Mouse (Mus musculus) heart, embryonic 16.5 days (tissue): Measurements from ENCODE around the gene Sh3bp5. TPM values are rescaled to one million over a fixed set of nuclear protein-coding genes. Genes with fewer than 3 reads are reported as not detected.

Experiments used
- ATAC-seq: fragments of 200-750 bp; cut with Nextera tagmentation; replicated peaks from 2 replicates; pipeline ENCODE4 v1.8.0; 2017; ENCODE audit warnings: moderate number of reproducible peaks; ENCODE audit not compliant: insufficient read depth, low FRiP score; ENCODE audit errors: extremely low read depth
- H3K27ac ChIP-seq: fragments of 300-500 bp; sonication (generic); 2 replicates; pipeline ENCODE4 v1.5.1; 2014; ENCODE audit warnings: mild to moderate bottlenecking, low read length, control low read depth, moderate library complexity
- H3K27me3 ChIP-seq: fragments of 300-500 bp; sonication (generic); 2 replicates; pipeline ENCODE4 v1.6.1; 2014; ENCODE audit warnings: low read length, mixed read lengths; ENCODE audit not compliant: control insufficient read depth, insufficient read depth
- H3K36me3 ChIP-seq: fragments of 300-500 bp; sonication (generic); 2 replicates; pipeline ENCODE4 v1.6.1; 2014; ENCODE audit not compliant: control insufficient read depth, insufficient read depth
- H3K4me1 ChIP-seq: fragments of 300-500 bp; sonication (generic); 2 replicates; pipeline ENCODE4 v1.6.1; 2014; ENCODE audit warnings: low read length, mixed read lengths; ENCODE audit not compliant: control insufficient read depth, insufficient read depth
- H3K4me2 ChIP-seq: fragments of 300-500 bp; sonication (generic); 2 replicates; pipeline ENCODE4 v1.6.1; 2014; ENCODE audit warnings: low read depth, mild to moderate bottlenecking, control low read depth, low read length
- H3K4me3 ChIP-seq: fragments of 300-500 bp; sonication (generic); 2 replicates; pipeline ENCODE4 v1.5.1; 2014; ENCODE audit warnings: mild to moderate bottlenecking, control low read depth, low read length
- H3K9ac ChIP-seq: fragments of 300-500 bp; sonication (generic); 2 replicates; pipeline ENCODE4 v1.6.1; 2014; ENCODE audit warnings: low read length, control low read depth
- H3K9me3 ChIP-seq: fragments of 300-500 bp; sonication (generic); replicated peaks from 2 replicates; pipeline ENCODE4 v1.6.1; 2016; ENCODE audit warnings: low read length; ENCODE audit not compliant: control insufficient read depth
- WGBS: fragments of 180-500 bp; shearing (Covaris S2); extraction: QIAGEN DNeasy Blood & Tissue Kit; methylation state at CpG from one replicate; pipeline ENCODE4 v1.1.7; 2014; 5-methylcytosine and 5-hydroxymethylcytosine counted together
- polyA plus RNA-seq: library from polyadenylated mRNA; unstranded; fragments of >200 nt; fragmentation: Nextera tagmentation; extraction: Ambion mirVana; gene quantifications from 2 replicates; pipeline ENCODE4 v1.2.1, GENCODE M21; 2015

The Sh3bp5 gene
- polyA plus RNA-seq, 1 experiment from 2014 or later, result 25.8 TPM

GRCm38 (mm10) chr14:31416411-31416810 lies 19.5 kb downstream of the Sh3bp5 start:
- no peaks in the 10 kb centered on the region for H3K27me3 ChIP-seq
- no peak overlapping the region for H3K27ac ChIP-seq
- H3K4me2 ChIP-seq, result no peak overlapping the region
- H3K9ac ChIP-seq, result no peak overlapping the region
- no peak for ATAC-seq
- H3K4me1 ChIP-seq, result peaks cover 65% of the 10 kb centered on the region
- H3K4me3 ChIP-seq, result no peak overlapping the region
- H3K36me3 ChIP-seq, result no peaks in the 10 kb centered on the region
- no peaks in the 10 kb centered on the region for H3K9me3 ChIP-seq
- 80% methylated on average over 3 of the region's 3 CpGs for WGBS

DNA sequence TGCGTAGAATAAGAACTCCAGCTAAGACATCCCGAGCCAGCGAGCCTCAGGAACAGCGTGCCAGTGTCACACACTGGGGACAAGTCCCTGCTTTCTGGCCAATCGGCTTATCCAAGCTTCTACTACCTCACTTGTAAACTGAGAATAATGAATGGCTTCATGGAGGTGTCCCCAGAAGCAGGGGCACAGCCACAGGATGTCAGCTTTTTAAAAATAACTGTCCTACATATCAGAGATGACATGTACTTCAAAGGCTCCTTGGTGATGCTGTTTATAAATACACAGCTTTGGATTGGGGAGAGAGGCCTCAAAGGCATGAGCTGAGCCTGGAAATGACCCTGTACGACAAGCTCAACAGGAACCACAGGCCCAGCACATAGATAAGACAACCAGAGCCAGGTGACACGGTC lies 20.9 kb downstream of the Sh3bp5 start:
- H3K36me3 ChIP-seq, result no peaks in the 10 kb centered on the region
- ATAC-seq, result peak; percentile 47
- H3K4me3 ChIP-seq, result no peak overlapping the region
- no peaks in the 10 kb centered on the region for H3K27me3 ChIP-seq
- H3K4me1 ChIP-seq, result peaks cover 55% of the 10 kb centered on the region
- H3K27ac ChIP-seq, result peak overlapping the region; percentile 73
- no peaks in the 10 kb centered on the region for H3K9me3 ChIP-seq
- 26% methylated on average over 7 of the region's 7 CpGs for WGBS
- H3K9ac ChIP-seq, result no peak overlapping the region
- H3K4me2 ChIP-seq, result peak overlapping the region; percentile 5; the same call in 1 of the 2 replicates

DNA sequence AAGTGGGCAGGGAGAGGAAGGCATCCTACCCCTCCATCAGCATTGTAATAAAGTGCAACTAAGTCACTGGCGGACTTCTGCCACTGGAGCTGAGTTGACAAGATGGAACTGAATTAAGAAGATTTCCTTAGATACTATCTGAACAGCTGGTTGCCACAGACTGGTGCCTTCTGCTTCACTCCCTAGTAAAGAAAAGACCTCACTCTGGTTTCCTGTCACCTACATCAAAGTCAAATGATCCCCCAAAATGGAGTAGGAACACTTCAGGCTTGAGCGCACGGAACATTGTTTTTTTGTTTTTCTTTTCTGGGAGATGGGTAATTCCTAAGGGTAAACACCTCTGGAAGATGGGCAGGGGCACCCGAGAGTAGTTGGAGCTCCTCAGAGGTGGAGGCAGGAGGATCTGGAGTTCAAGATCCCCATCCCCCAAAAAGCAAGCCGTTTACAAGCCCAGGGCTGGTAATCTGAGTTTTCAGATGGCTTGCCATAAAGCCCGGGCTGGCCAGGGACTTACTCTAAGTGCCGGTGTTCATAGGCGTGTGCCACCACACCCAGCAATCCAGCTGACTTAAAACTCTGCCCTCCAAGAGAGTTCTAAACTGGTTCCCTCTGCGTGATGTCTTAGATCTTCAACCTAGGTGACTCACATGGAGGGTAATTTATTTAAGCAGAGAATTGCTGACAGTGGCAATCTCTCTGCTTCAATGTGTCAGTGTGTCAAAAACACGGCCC lies 21.5 kb downstream of the Sh3bp5 start:
- Histone ChIP-seq H3K27ac (peak overlapping the region; percentile 73), H3K36me3 (no peaks in the 10 kb centered on the region), H3K9me3 (no peaks in the 10 kb centered on the region), H3K27me3 (no peaks in the 10 kb centered on the region), H3K9ac (peak overlapping the region; percentile 14; the same call in 1 of the 2 replicates), H3K4me2 (peak overlapping the region; percentile 5; the same call in 1 of the 2 replicates), H3K4me3 (no peak overlapping the region), H3K4me1 (peaks cover 51% of the 10 kb centered on the region)
- 52% methylated on average over 10 of the region's 10 CpGs for WGBS
- no peak for ATAC-seq

- H3K27me3 ChIP-seq, result no peaks in the 10 kb centered on the region
Measured at GRCm38 (mm10) chr14:31413475-31414086, 22.3 kb downstream of the Sh3bp5 start.

GRCm38 (mm10) chr14:31412651-31413056 lies 23.2 kb downstream of the Sh3bp5 start:
- 68% methylated on average over 10 of the region's 10 CpGs for WGBS
- H3K9me3 ChIP-seq, result no peaks in the 10 kb centered on the region
- no peak overlapping the region for H3K4me3 ChIP-seq
- no peak for ATAC-seq
- H3K27me3 ChIP-seq, result no peaks in the 10 kb centered on the region
- no peak overlapping the region for H3K9ac ChIP-seq
- H3K27ac ChIP-seq, result 0 out of 2 replicates have a peak overlapping the region, but pooled peaks have one; percentile 11
- H3K4me1 ChIP-seq, result peaks cover 65% of the 10 kb centered on the region
- no peaks in the 10 kb centered on the region for H3K36me3 ChIP-seq
- H3K4me2 ChIP-seq, result no peak overlapping the region

More at GRCm38 (mm10) chr14:31413475-31414086, 22.3 kb downstream of the Sh3bp5 start:
- WGBS, result 61% methylated on average over 6 of the region's 6 CpGs
- Histone ChIP-seq H3K4me3 (no peak overlapping the region), H3K9me3 (no peaks in the 10 kb centered on the region), H3K27ac (no peak overlapping the region; the same call in 1 of the 2 replicates), H3K4me2 (no peak overlapping the region), H3K36me3 (no peaks in the 10 kb centered on the region), H3K9ac (no peak overlapping the region), H3K4me1 (peaks cover 58% of the 10 kb centered on the region)
- no peak for ATAC-seq

GRCm38 (mm10) chr14:31410737-31411136 lies 25.1 kb downstream of the Sh3bp5 start:
- Histone ChIP-seq H3K36me3 (no peaks in the 10 kb centered on the region), H3K27ac (no peak overlapping the region), H3K4me1 (peaks cover 66% of the 10 kb centered on the region), H3K9me3 (no peaks in the 10 kb centered on the region), H3K27me3 (no peaks in the 10 kb centered on the region), H3K4me3 (no peak overlapping the region), H3K4me2 (no peak overlapping the region), H3K9ac (no peak overlapping the region)
- no peak for ATAC-seq
- 70% methylated on average over 4 of the region's 4 CpGs for WGBS

DNA sequence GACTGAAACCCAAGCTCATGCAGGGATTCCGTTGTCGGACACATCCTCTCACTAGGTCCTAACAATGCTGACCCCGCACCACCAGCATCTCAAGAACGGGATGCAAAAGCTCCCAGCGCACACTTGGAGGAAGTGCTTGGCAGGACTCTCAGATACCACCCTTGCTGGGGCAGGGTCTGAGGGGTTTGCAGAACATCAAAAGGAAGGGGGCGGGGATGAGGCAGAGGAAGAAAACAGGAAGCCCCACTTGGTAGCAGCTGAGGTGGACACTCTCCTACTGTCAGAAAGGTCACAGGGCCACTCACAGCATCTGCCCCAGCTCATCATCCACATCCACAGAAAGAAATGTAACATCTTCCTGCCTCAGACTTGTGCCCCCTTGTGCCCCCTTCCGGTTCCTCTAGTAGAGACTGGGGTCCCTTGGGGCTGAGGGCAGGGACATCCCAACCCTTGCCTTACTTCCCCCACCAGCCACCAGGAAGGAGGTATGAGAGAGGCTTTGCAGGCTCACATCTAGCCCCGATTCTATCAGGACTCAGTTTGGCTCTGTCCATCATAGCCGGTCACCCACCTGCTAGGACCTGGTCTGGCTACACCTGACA lies 25.7 kb downstream of the Sh3bp5 start:
- Histone ChIP-seq H3K4me2 (no peak overlapping the region), H3K27ac (no peak overlapping the region), H3K36me3 (no peaks in the 10 kb centered on the region), H3K27me3 (no peaks in the 10 kb centered on the region), H3K4me1 (peaks cover 62% of the 10 kb centered on the region), H3K9me3 (no peaks in the 10 kb centered on the region), H3K4me3 (no peak overlapping the region), H3K9ac (no peak overlapping the region)
- no peak for ATAC-seq
- 71% methylated on average over 9 of the region's 9 CpGs for WGBS

DNA sequence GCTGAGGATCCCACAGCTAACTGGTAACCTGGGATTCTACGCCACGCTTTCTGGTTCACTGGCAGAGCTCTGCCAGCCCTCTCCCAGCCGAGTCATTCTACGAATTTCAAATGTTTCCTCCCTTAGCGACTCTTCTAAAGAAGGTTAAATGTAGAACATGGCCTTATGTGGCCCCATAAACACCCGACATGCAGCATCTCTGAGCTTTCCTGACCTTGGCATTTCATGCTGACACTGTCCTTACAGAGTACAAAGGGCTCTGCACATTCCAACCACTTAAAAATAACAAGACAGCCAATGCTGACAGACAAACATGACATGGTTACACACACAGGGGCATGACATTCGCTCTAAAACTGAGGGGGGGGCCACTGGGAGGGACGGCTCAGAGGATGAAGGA lies 27.2 kb downstream of the Sh3bp5 start:
- Histone ChIP-seq H3K9me3 (no peaks in the 10 kb centered on the region), H3K27ac (peak overlapping the region; percentile 86), H3K27me3 (no peaks in the 10 kb centered on the region), H3K4me1 (peaks cover 63% of the 10 kb centered on the region), H3K9ac (peak overlapping the region; percentile 0; the same call in 1 of the 2 replicates), H3K4me3 (no peak overlapping the region), H3K4me2 (no peak overlapping the region), H3K36me3 (no peaks in the 10 kb centered on the region)
- ATAC-seq, result peak; percentile 75
- WGBS, result 32% methylated on average over 8 of the region's 8 CpGs
